16 mouse cellular contexts compared by ENCODE assay signal in genomic region chr3:52446500-52446899, GRCm38 (mm10).
"Had no signal": no experiment of that assay in that cellular context is flagged by ENCODE, and none has a peak within 500 bp of the region (broad histone marks: within the 10 kb centered on the region; RNA-seq: fewer than 3 reads in every experiment).

No protein-coding gene starts in this region.

- H3K4me2 ChIP-seq: neural tube, embryonic 13.5 days; neural tube, embryonic 15.5 days; stomach, embryonic 15.5 days had no signal

- H3K4me1 ChIP-seq: stomach, embryonic 15.5 days had no signal

- H3K9ac ChIP-seq: neural tube, embryonic 13.5 days; neural tube, embryonic 15.5 days; stomach, embryonic 15.5 days had no signal

- H3K27ac ChIP-seq: neural tube, embryonic 13.5 days; neural tube, embryonic 15.5 days; stomach, embryonic 15.5 days; stomach, postnatal 0 days had no signal

- DNase-seq: retina, postnatal 1 day; right cerebral cortex, adult 18-20 months; right cerebral cortex, postnatal 14 days; right cerebral cortex, postnatal 25 days; right cerebral cortex, postnatal 4 days; spleen, adult 18-20 months; thymus, adult 18-20 months; thymus, adult 2 months; thymus, postnatal 14 days; thymus, postnatal 25 days; thymus, postnatal 36 days; thymus, postnatal 4 days had no signal

- H3K27me3 ChIP-seq: neural tube, embryonic 13.5 days; neural tube, embryonic 15.5 days; stomach, embryonic 15.5 days had no signal

- H3K9me3 ChIP-seq: neural tube, embryonic 13.5 days; neural tube, embryonic 15.5 days; stomach, embryonic 15.5 days had no signal

- H3K4me3 ChIP-seq: neural tube, embryonic 13.5 days; neural tube, embryonic 15.5 days; stomach, embryonic 15.5 days had no signal

- H3K36me3 ChIP-seq: neural tube, embryonic 13.5 days; neural tube, embryonic 15.5 days; stomach, embryonic 15.5 days had no signal
